Mouse (Mus musculus) myocyte (in vitro differentiated cells): ENCODE measurements around the gene Aim2. TPM values are rescaled to one million over a fixed set of nuclear protein-coding genes. Genes with fewer than 3 reads are reported as not detected.

ENCODE experiments used
- H3K27me3 ChIP-seq: one replicate; pipeline ENCODE4 v1.6.1; 2011; ENCODE audit not compliant: control insufficient read depth, insufficient read depth, insufficient read length
- H3K36me3 ChIP-seq: one replicate; pipeline ENCODE4 v1.6.1; 2011; ENCODE audit not compliant: control insufficient read depth, insufficient read depth
- H3K4me2 ChIP-seq: one replicate; pipeline ENCODE4 v1.6.1; 2011; ENCODE audit warnings: low read depth, control low read depth
- H3K4me3 ChIP-seq: one replicate; pipeline ENCODE4 v1.5.1; 2011; ENCODE audit warnings: mild to moderate bottlenecking, control low read depth, moderate library complexity
- H3K79me2 ChIP-seq: one replicate; pipeline ENCODE4 v1.6.1; 2011; ENCODE audit not compliant: control insufficient read depth, insufficient read depth
- H3ac ChIP-seq: one replicate; pipeline ENCODE4 v1.6.1; 2011; ENCODE audit not compliant: control insufficient read depth, insufficient read length
- CEBPB ChIP-seq: IDR thresholded peaks from 2 replicates; pipeline ENCODE4 v1.6.1; 2011; ENCODE audit warnings: mild to moderate bottlenecking, moderate library complexity; ENCODE audit not compliant: poor library complexity, insufficient read depth, severe bottlenecking
- E2F4 ChIP-seq: IDR thresholded peaks from one replicate; pipeline ENCODE4 v1.6.1; 2011; ENCODE audit warnings: mild to moderate bottlenecking, control low read depth, moderate library complexity; ENCODE audit not compliant: insufficient read depth
- MAX ChIP-seq: IDR thresholded peaks from one replicate; pipeline ENCODE4 v1.6.1; 2011; ENCODE audit warnings: low read depth, mild to moderate bottlenecking, control low read depth
- MYOD1 ChIP-seq, 3 experiments: IDR thresholded peaks; one replicate each; pipeline ENCODE4 v1.6.1; 2011; ENCODE audit warnings: control low read depth in 2 of 3, low read depth in 2 of 3, mild to moderate bottlenecking in 2 of 3, moderate library complexity in 1 of 3; ENCODE audit not compliant: insufficient read length in 2 of 3, control insufficient read depth in 1 of 3
- MYOG ChIP-seq, 3 experiments: IDR thresholded peaks; one replicate each; pipeline ENCODE4 v1.6.1; 2011; ENCODE audit warnings: control low read depth in 2 of 3, low read depth in 2 of 3, mild to moderate bottlenecking in 2 of 3; ENCODE audit not compliant: insufficient read length in 2 of 3, control insufficient read depth in 1 of 3, insufficient read depth in 1 of 3
- POLR2A ChIP-seq: IDR thresholded peaks from one replicate; pipeline ENCODE4 v1.6.1; 2011; ENCODE audit warnings: low read depth, mild to moderate bottlenecking, control low read depth, moderate library complexity; ENCODE audit not compliant: insufficient read length
- POLR2AphosphoS2 ChIP-seq: IDR thresholded peaks from one replicate; pipeline ENCODE4 v1.6.1; 2011; ENCODE audit warnings: low read depth, control low read depth; ENCODE audit not compliant: insufficient read length
- REST ChIP-seq: IDR thresholded peaks from one replicate; pipeline ENCODE4 v1.6.1; 2011; ENCODE audit warnings: mild to moderate bottlenecking, control low read depth, moderate library complexity; ENCODE audit not compliant: insufficient read depth, insufficient read length
- SRF ChIP-seq: IDR thresholded peaks from one replicate; pipeline ENCODE4 v1.6.1; 2011; ENCODE audit warnings: low read depth; ENCODE audit not compliant: control insufficient read depth, insufficient read length
- TCF12 ChIP-seq: IDR thresholded peaks from one replicate; pipeline ENCODE4 v1.6.1; 2011; ENCODE audit warnings: mild to moderate bottlenecking, control low read depth; ENCODE audit not compliant: poor library complexity, insufficient read depth, severe bottlenecking
- TCF3 ChIP-seq: IDR thresholded peaks from one replicate; pipeline ENCODE4 v1.6.1; 2011; ENCODE audit warnings: low read depth, control low read depth; ENCODE audit not compliant: insufficient read length
- USF1 ChIP-seq: IDR thresholded peaks from one replicate; pipeline ENCODE4 v1.6.1; 2011; ENCODE audit warnings: low read depth, mild to moderate bottlenecking, control low read depth, moderate library complexity
- polyA plus RNA-seq: library from polyadenylated mRNA; unstranded; fragments of >200 nt; fragmentation: generic; extraction: Trizol; gene quantifications from one replicate; pipeline ENCODE4 v1.2.1, GENCODE M21; 2012; ENCODE audit warnings: missing spikeins

Aim2 gene
- polyA plus RNA-seq, 1 experiment: 5.7 TPM

DNA sequence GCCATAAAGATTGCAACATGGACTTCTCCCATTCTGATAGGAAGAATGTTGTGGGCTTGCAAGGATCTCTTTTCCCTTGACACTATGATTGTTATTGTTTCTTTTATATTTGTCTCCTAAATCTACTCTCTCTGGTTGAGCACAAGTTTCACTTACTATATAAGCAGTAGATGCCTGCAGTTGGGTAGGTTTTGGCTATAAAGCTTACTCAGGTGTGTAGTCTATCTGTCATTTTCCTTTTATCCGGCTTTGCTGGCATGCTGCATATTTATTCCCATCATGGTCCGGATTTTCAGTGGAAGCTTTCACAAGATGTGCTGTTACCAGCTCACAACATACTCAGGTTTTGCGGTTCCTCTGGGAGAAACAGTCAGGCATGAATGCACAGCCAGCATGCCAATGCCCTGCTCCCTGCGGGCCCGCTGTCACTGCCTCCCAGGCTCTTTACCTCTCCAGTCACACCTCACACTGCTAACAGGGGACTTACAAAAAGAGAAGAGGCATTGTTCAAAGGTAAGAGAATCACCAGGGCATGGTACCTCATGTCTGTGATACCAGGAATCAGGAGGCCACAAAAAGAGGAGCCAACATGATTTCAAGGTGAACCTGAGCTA, 54.1 kb downstream of the Aim2 start:
- no peak overlapping the region for H3ac ChIP-seq
- H3K4me2 ChIP-seq: no peak overlapping the region
- H3K36me3 ChIP-seq: no peaks in the 10 kb centered on the region
- TF ChIP-seq POLR2A (no peak), MYOD1 (IDR thresholded peaks at IDR 0.05; ENCODE audit: control insufficient read depth in 1 of 3, insufficient read length in 2 of 3, low read depth in 2 of 3) (no peak), TCF3 (no peak), USF1 (no peak)
- no peaks in the 10 kb centered on the region for H3K79me2 ChIP-seq
- no peak overlapping the region for H3K4me3 ChIP-seq
- no peaks in the 10 kb centered on the region for H3K27me3 ChIP-seq

DNA sequence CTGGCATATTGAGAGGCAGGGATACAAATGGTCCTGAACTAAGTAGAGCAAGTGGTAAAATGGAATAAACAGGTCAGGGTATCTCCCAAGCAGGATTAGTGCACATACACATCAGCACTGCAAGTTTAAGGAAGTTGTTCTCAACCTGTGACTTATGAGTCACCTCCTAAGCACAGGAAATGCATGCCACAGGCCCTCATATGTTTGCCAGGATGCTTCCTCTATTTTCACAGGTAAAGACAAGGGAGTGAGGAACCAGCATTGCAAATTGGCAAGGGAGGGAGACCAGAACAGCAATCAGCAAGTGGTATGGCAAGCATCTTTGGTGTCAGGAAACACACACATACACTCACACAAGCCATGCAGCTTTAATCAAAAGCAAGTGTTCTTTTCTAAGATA, 58.4 kb downstream of the Aim2 start:
- TF ChIP-seq MAX (no peak), E2F4 (no peak), SRF (no peak), USF1 (no peak), CEBPB (no peak), MYOG (IDR thresholded peaks at IDR 0.05; ENCODE audit: control insufficient read depth in 1 of 3, insufficient read depth in 1 of 3, insufficient read length in 2 of 3, low read depth in 2 of 3) (no peak), POLR2AphosphoS2 (no peak), TCF12 (no peak), TCF3 (no peak), MYOD1 (IDR thresholded peaks at IDR 0.05; ENCODE audit: control insufficient read depth in 1 of 3, insufficient read length in 2 of 3, low read depth in 2 of 3) (no peak), REST (no peak), POLR2A (no peak)
- H3ac ChIP-seq: no peak overlapping the region
- H3K4me2 ChIP-seq: no peak overlapping the region
- H3K79me2 ChIP-seq: no peaks in the 10 kb centered on the region
- no peak overlapping the region for H3K4me3 ChIP-seq
- H3K36me3 ChIP-seq: no peaks in the 10 kb centered on the region
- no peaks in the 10 kb centered on the region for H3K27me3 ChIP-seq

DNA sequence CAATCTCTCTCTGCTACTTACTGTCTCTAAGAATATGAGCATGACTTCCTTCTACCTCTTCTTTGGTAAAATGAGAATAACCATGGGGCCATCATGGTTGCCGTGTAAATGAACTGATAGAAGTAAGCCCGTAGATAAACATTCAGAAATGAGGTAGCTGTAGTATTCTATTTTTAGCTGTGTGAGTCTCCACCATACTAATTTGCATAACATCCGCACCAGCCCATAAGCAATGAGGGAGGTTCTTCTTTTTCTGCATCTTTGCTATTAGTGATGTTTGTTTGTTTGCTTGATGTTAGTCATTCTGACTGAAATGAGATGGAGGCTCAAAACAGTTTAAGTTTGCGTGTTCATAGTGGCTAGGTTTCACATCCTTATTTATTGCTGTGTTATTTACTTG, 61.2 kb downstream of the Aim2 start:
- H3K27me3 ChIP-seq: no peaks in the 10 kb centered on the region
- H3K79me2 ChIP-seq: no peaks in the 10 kb centered on the region
- TF ChIP-seq E2F4 (no peak), REST (no peak), USF1 (no peak), CEBPB (no peak), POLR2AphosphoS2 (no peak), TCF12 (no peak), TCF3 (no peak), MYOG (IDR thresholded peaks at IDR 0.05; ENCODE audit: control insufficient read depth in 1 of 3, insufficient read depth in 1 of 3, insufficient read length in 2 of 3, low read depth in 2 of 3) (no peak), SRF (no peak), MAX (no peak), POLR2A (no peak), MYOD1 (IDR thresholded peaks at IDR 0.05; ENCODE audit: control insufficient read depth in 1 of 3, insufficient read length in 2 of 3, low read depth in 2 of 3) (no peak)
- H3K4me3 ChIP-seq: no peak overlapping the region
- no peaks in the 10 kb centered on the region for H3K36me3 ChIP-seq
- no peak overlapping the region for H3K4me2 ChIP-seq
- H3ac ChIP-seq: no peak overlapping the region

DNA sequence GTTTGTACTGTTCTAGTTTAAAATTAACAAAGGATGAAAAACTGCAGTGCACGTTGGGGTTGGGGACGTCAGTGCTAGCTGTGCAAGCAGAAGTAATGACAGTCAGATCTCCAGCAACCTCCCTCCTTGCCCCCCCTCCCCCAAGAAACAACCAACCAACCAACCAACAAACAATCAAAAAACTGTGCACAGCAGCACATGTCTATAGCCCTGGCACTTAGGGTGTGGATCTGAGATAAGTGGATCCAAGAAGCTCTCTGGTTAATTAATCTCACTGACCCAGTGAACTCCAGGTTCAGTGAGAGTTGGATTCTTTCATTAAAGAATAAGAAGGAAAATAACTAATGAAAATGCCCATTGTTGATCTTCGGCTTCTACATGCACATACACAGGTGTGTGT, 64.0 kb downstream of the Aim2 start:
- Histone ChIP-seq H3K4me2 (no peak overlapping the region), H3K79me2 (no peaks in the 10 kb centered on the region), H3ac (no peak overlapping the region), H3K4me3 (no peak overlapping the region), H3K27me3 (no peaks in the 10 kb centered on the region), H3K36me3 (no peaks in the 10 kb centered on the region)
- no peak for TF ChIP-seq POLR2AphosphoS2

DNA sequence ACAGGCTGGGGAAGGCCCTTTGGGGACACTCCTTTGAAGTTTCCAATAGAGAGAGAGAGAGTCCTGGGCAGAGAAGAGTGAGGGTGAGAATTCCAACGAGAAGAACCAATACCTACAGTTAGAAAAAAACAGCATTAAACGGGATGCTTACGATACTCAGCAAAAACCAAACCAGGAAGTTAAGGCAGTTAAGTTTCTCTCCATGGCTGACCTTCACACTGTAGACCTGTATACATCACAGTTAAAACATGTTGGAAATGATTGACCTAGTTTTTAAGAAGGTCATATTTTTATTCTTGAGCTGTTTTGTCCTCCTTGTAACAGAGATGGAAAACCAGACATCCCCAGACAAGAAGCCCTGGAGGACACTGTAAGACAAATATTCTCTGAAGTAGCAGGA, 67.8 kb downstream of the Aim2 start:
- Histone ChIP-seq H3K27me3 (no peaks in the 10 kb centered on the region), H3K4me2 (no peak overlapping the region), H3K79me2 (peaks cover 15% of the 10 kb centered on the region), H3ac (no peak overlapping the region), H3K36me3 (no peaks in the 10 kb centered on the region), H3K4me3 (no peak overlapping the region)
- TF ChIP-seq USF1: no peak
- no peak for TF ChIP-seq TCF3
- TF ChIP-seq SRF: no peak
- no peak for TF ChIP-seq TCF12
- TF ChIP-seq MYOG (IDR thresholded peaks at IDR 0.05; ENCODE audit: control insufficient read depth in 1 of 3, insufficient read depth in 1 of 3, insufficient read length in 2 of 3, low read depth in 2 of 3): no peak
- TF ChIP-seq MYOD1 (IDR thresholded peaks at IDR 0.05; ENCODE audit: control insufficient read depth in 1 of 3, insufficient read length in 2 of 3, low read depth in 2 of 3): no peak
- TF ChIP-seq MAX: no peak
- TF ChIP-seq E2F4: no peak
- TF ChIP-seq POLR2AphosphoS2: no peak
- TF ChIP-seq REST: no peak
- TF ChIP-seq POLR2A: no peak
- no peak for TF ChIP-seq CEBPB
